25 mouse cellular contexts compared by ENCODE assay signal in genomic region chr6:90332561-90333425, GRCm38 (mm10). TPM values are rescaled to one million over a fixed set of nuclear protein-coding genes. Genes with fewer than 3 reads are reported as not detected.
DNase-seq lines count a peak whose midpoint lies in the region; ATAC-seq and TF ChIP-seq lines count a peak whose summit lies in the region.
"Had no signal": no experiment of that assay in that cellular context is flagged by ENCODE, and none has a peak within 500 bp of the region (broad histone marks: within the 10 kb centered on the region; RNA-seq: fewer than 3 reads in every experiment).

Gene Uroc1 (plus strand): TSS chr6:90333284.

- peaks cover 8% of the 10 kb centered on the region for H3K4me1 ChIP-seq in liver, postnatal 0 days (ENCODE audit: insufficient read depth)
- peaks cover 3% of the 10 kb centered on the region for H3K4me1 ChIP-seq in forebrain, embryonic 16.5 days (replicated peaks; ENCODE audit: control insufficient read depth, insufficient read depth, low read length)
- H3K4me1 ChIP-seq: embryonic facial prominence, embryonic 12.5 days; forebrain, embryonic 10.5 days had no signal

- no peaks in the 10 kb centered on the region for H3K27me3 ChIP-seq in liver, postnatal 0 days (ENCODE audit: insufficient read depth, low read length)
- H3K27me3 ChIP-seq in forebrain, embryonic 16.5 days (replicated peaks; ENCODE audit: control insufficient read depth, insufficient read depth, low read length), result no peaks in the 10 kb centered on the region
- H3K27me3 ChIP-seq: embryonic facial prominence, embryonic 12.5 days had no signal

- peak within 1 kb of the TSS; percentile 67 for H3K4me2 ChIP-seq in liver, postnatal 0 days (ENCODE audit: low read depth, low read length)
- no peak within 1 kb of the TSS for H3K4me2 ChIP-seq in forebrain, embryonic 16.5 days (ENCODE audit: low read length)
- H3K4me2 ChIP-seq: embryonic facial prominence, embryonic 12.5 days had no signal

- DNase-seq in adrenal gland, adult 2 months, result peak; percentile 28
- DNase-seq in adrenal gland, postnatal 36 days, result no peak
- peak; percentile 61 to 72 for DNase-seq in kidney, adult 8-10 months
- DNase-seq in liver, result peak; percentile 60
- peak; percentile 78 for DNase-seq in liver, postnatal 0 days
- DNase-seq in frontal cortex, postnatal 14 days (ENCODE audit: low spot score in 2 of 2), result no peak
- DNase-seq: cerebellum, adult 18-20 months; gastrocnemius, postnatal 36 days; heart, postnatal 4 days; lung, postnatal 10 days; thymus, postnatal 25 days had no signal

- peak; percentile 97 for ATAC-seq in liver, postnatal 0 days
- no peak for ATAC-seq in forebrain, embryonic 16.5 days
- ATAC-seq in erythroid progenitor cell, adult 5-6 weeks (replicated peaks; ENCODE audit: low FRiP score, poor library complexity, severe bottlenecking), result no peak
- ATAC-seq: CD4-positive, CD25-positive, alpha-beta regulatory T cell, adult 4 months; hindbrain, embryonic 16.5 days had no signal

- 54% methylated on average over 7 of the region's 7 CpGs for WGBS in liver, postnatal 0 days (ENCODE audit: insufficient replicate concordance)
- 84% methylated on average over 7 of the region's 7 CpGs for WGBS in forebrain, embryonic 16.5 days

- TF ChIP-seq CTCF in liver, postnatal 0 days (IDR thresholded peaks at IDR 0.05; ENCODE audit: low read depth), result no peak

- peak within 1 kb of the TSS; percentile 60 for H3K9ac ChIP-seq in liver, postnatal 0 days (replicated peaks)
- H3K9ac ChIP-seq in forebrain, embryonic 16.5 days (replicated peaks; ENCODE audit: low read depth, low read length), result no peak within 1 kb of the TSS
- H3K9ac ChIP-seq: embryonic facial prominence, embryonic 12.5 days had no signal

- H3K9me3 ChIP-seq in liver, postnatal 0 days (ENCODE audit: low read length), result no peaks in the 10 kb centered on the region
- H3K9me3 ChIP-seq in forebrain, embryonic 16.5 days (ENCODE audit: control insufficient read depth, low read length), result no peaks in the 10 kb centered on the region
- H3K9me3 ChIP-seq: embryonic facial prominence, embryonic 12.5 days; forebrain, embryonic 10.5 days; G1E; megakaryocyte, embryonic 14.5 days had no signal

- TF ChIP-seq EP300 in liver, postnatal 0 days (IDR thresholded peaks at IDR 0.05; ENCODE audit: low read depth), result peak; percentile 86

- H3K27ac ChIP-seq in liver, postnatal 0 days (ENCODE audit: low read depth), result peak within 1 kb of the TSS; percentile 94
- no peak within 1 kb of the TSS for H3K27ac ChIP-seq in forebrain, embryonic 16.5 days (ENCODE audit: low read length)
- H3K27ac ChIP-seq: embryonic facial prominence, embryonic 12.5 days; forebrain, embryonic 10.5 days had no signal

- peak within 1 kb of the TSS; percentile 44 for H3K4me3 ChIP-seq in liver, postnatal 0 days (ENCODE audit: low read depth, low read length)
- no peak within 1 kb of the TSS for H3K4me3 ChIP-seq in forebrain, embryonic 16.5 days (replicated peaks; ENCODE audit: low read length)
- H3K4me3 ChIP-seq: embryonic facial prominence, embryonic 12.5 days; forebrain, embryonic 10.5 days; megakaryocyte, embryonic 14.5 days had no signal

- H3K36me3 ChIP-seq in liver, postnatal 0 days (replicated peaks; ENCODE audit: insufficient read depth, low read length), result no peaks in the 10 kb centered on the region
- H3K36me3 ChIP-seq in forebrain, embryonic 16.5 days (ENCODE audit: control insufficient read depth, insufficient read depth), result no peaks in the 10 kb centered on the region
- H3K36me3 ChIP-seq: embryonic facial prominence, embryonic 12.5 days; forebrain, embryonic 10.5 days; G1E had no signal

RNA-seq across cellular contexts. Expression of gene Uroc1, which starts in this region (rescaled TPM):
- 1 to 10 TPM in 1 of 2 experiments, not detected in 1; 1.3 TPM for total RNA-seq in adrenal gland, adult 2 months (2021)
- polyA plus RNA-seq in adrenal gland, adult 2 months (2012; rRNA removed), result 0.26 TPM in 1 of 2 replicates, not detected in the other
- under 1 TPM; 0.20 to 0.53 TPM for total RNA-seq in adrenal gland, postnatal 36 days (2021)
- polyA plus RNA-seq in liver, postnatal 0 days (2015; fragmentation: Nextera tagmentation; extraction: Ambion mirVana), result 48.6 and 51.0 TPM in 2 replicates
- not detected in 2 replicates for polyA plus RNA-seq in forebrain, embryonic 16.5 days (2015; fragmentation: Nextera tagmentation; extraction: Ambion mirVana)
- total RNA-seq in erythroid progenitor cell, adult 5-6 weeks (2015; ENCODE audit: low replicate concordance), result not detected in 2 replicates
- not detected in 2 replicates for total RNA-seq in erythroid progenitor cell, adult 5-6 weeks (2017; ENCODE audit: low replicate concordance)
- total RNA-seq: common myeloid progenitor, adult 5-6 weeks; G1E; heart, postnatal 4 days; layer of hippocampus, postnatal 25 days; left cerebral cortex, postnatal 14 days; midbrain, postnatal 0 days had no signal
- polyA plus RNA-seq: CD4-positive, CD25-positive, alpha-beta regulatory T cell, adult 4 months; embryonic facial prominence, embryonic 12.5 days; forebrain, embryonic 10.5 days; G1E; heart, embryonic 14.5 days; midbrain, postnatal 0 days; neural tube, embryonic 11.5 days had no signal

Comparison
In these comparisons a context has a peak if more than half of its experiments do, and no peak if none do; other contexts are left out.
1. RNA of gene Uroc1 (polyA plus RNA-seq): 48.6 to 51.0 TPM in liver, postnatal 0 days; 0.26 TPM in adrenal gland, adult 2 months and not detected in forebrain, embryonic 16.5 days; every median in the first group is over 10 times any median in the second.
2. DNase-seq: peak in adrenal gland, adult 2 months (single experiment), kidney, adult 8-10 months (2 of 2), liver (single experiment) and liver, postnatal 0 days (single experiment); none in adrenal gland, postnatal 36 days (0 of 2) and frontal cortex, postnatal 14 days (0 of 2).